Mouse (Mus musculus) forebrain, embryonic 13.5 days (tissue): ENCODE measurements around the gene Vangl1. TPM values are rescaled to one million over a fixed set of nuclear protein-coding genes. Genes with fewer than 3 reads are reported as not detected.

Experiments
- ATAC-seq: fragments of 200-750 bp; cut with Nextera tagmentation; 2 replicates; pipeline ENCODE4 v1.8.0; 2017
- H3K27ac ChIP-seq: fragments of 300-500 bp; sonication (generic); 2 replicates; pipeline ENCODE4 v1.5.1; 2015; ENCODE audit warnings: inconsistent platforms, mild to moderate bottlenecking, moderate library complexity
- H3K27me3 ChIP-seq: fragments of 300-500 bp; sonication (generic); 2 replicates; pipeline ENCODE4 v1.6.1; 2015; ENCODE audit warnings: mild to moderate bottlenecking, inconsistent platforms
- H3K36me3 ChIP-seq: fragments of 300-500 bp; sonication (generic); 2 replicates; pipeline ENCODE4 v1.6.1; 2015; ENCODE audit warnings: mild to moderate bottlenecking, inconsistent platforms; ENCODE audit not compliant: poor library complexity, severe bottlenecking
- H3K4me1 ChIP-seq: fragments of 300-500 bp; sonication (generic); 2 replicates; pipeline ENCODE4 v1.6.1; 2015; ENCODE audit warnings: inconsistent platforms
- H3K4me2 ChIP-seq: fragments of 300-500 bp; sonication (generic); 2 replicates; pipeline ENCODE4 v1.6.1; 2015; ENCODE audit warnings: inconsistent platforms, mild to moderate bottlenecking, moderate library complexity
- H3K4me3 ChIP-seq: fragments of 300-500 bp; sonication (generic); 2 replicates; pipeline ENCODE4 v1.5.1; 2015; ENCODE audit warnings: mild to moderate bottlenecking, inconsistent platforms
- H3K9ac ChIP-seq: fragments of 300-500 bp; sonication (generic); 2 replicates; pipeline ENCODE4 v1.6.1; 2015; ENCODE audit warnings: mild to moderate bottlenecking, inconsistent platforms
- H3K9me3 ChIP-seq: fragments of 300-500 bp; sonication (generic); replicated peaks from 2 replicates; pipeline ENCODE4 v1.6.1; 2016; ENCODE audit warnings: inconsistent platforms
- WGBS: fragments of 180-500 bp; shearing (Covaris S2); methylation state at CpG from one replicate; pipeline ENCODE4 v1.1.7; 2015; 5-methylcytosine and 5-hydroxymethylcytosine counted together
- polyA plus RNA-seq: library from polyadenylated mRNA; unstranded; fragments of >200 nt; fragmentation: Nextera tagmentation; extraction: Ambion mirVana; gene quantifications from 2 replicates; pipeline ENCODE4 v1.2.1, GENCODE M21; 2015

Vangl1 gene
- polyA plus RNA-seq: 3.7 and 5.1 TPM in 2 replicates

- H3K4me2 ChIP-seq: peak within 1 kb of the TSS; percentile 97
- no peaks in the 10 kb centered on the region for H3K36me3 ChIP-seq
- under 1% methylated on average over 68 of the region's 95 CpGs for WGBS
- ATAC-seq: peak; percentile 77
- H3K27ac ChIP-seq: no peak within 1 kb of the TSS
- no peaks in the 10 kb centered on the region for H3K9me3 ChIP-seq
- peaks cover 97% of the 10 kb centered on the region for H3K27me3 ChIP-seq
- peaks cover 31% of the 10 kb centered on the region for H3K4me1 ChIP-seq
- peak within 1 kb of the TSS; percentile 73 for H3K9ac ChIP-seq
- H3K4me3 ChIP-seq: peak within 1 kb of the TSS; percentile 60
These were observed at the start of gene Vangl1 for GRCm38 (mm10) chr3:102203781-102204721. Vangl1 (minus strand) TSS chr3:102204693.

- Histone ChIP-seq H3K4me3 (no peak overlapping the region), H3K4me1 (no peaks in the 10 kb centered on the region), H3K4me2 (no peak overlapping the region), H3K9ac (no peak overlapping the region), H3K27me3 (no peaks in the 10 kb centered on the region), H3K27ac (no peak overlapping the region), H3K9me3 (no peaks in the 10 kb centered on the region), H3K36me3 (no peaks in the 10 kb centered on the region)
- no peak for ATAC-seq
- 55% methylated on average over 4 of the region's 4 CpGs for WGBS
These were observed 49.1 kb upstream of the Vangl1 start for GRCm38 (mm10) chr3:102253554-102253953.

GRCm38 (mm10) chr3:102252927-102253326 is 48.4 kb upstream of the Vangl1 start:
- H3K4me2 ChIP-seq: no peak overlapping the region
- H3K4me1 ChIP-seq: no peaks in the 10 kb centered on the region
- no peaks in the 10 kb centered on the region for H3K9me3 ChIP-seq
- no peak overlapping the region for H3K4me3 ChIP-seq
- H3K27me3 ChIP-seq: no peaks in the 10 kb centered on the region
- WGBS: 95% methylated on average over 3 of the region's 3 CpGs
- no peaks in the 10 kb centered on the region for H3K36me3 ChIP-seq
- no peak for ATAC-seq
- no peak overlapping the region for H3K27ac ChIP-seq
- no peak overlapping the region for H3K9ac ChIP-seq

GRCm38 (mm10) chr3:102250873-102251272 is 46.4 kb upstream of the Vangl1 start:
- Histone ChIP-seq H3K4me1 (no peaks in the 10 kb centered on the region), H3K9ac (no peak overlapping the region), H3K4me3 (no peak overlapping the region), H3K4me2 (no peak overlapping the region), H3K27me3 (no peaks in the 10 kb centered on the region), H3K27ac (no peak overlapping the region), H3K36me3 (no peaks in the 10 kb centered on the region), H3K9me3 (no peaks in the 10 kb centered on the region)
- 94% methylated on average over 3 of the region's 3 CpGs for WGBS
- ATAC-seq: no peak

- no peaks in the 10 kb centered on the region for H3K36me3 ChIP-seq
- no peak overlapping the region for H3K27ac ChIP-seq
- 62% methylated on average over 9 of the region's 9 CpGs for WGBS
- H3K4me1 ChIP-seq: no peaks in the 10 kb centered on the region
- no peak overlapping the region for H3K4me3 ChIP-seq
- H3K27me3 ChIP-seq: no peaks in the 10 kb centered on the region
- ATAC-seq: peak; percentile 50; the same call in 1 of the 2 replicates
- no peaks in the 10 kb centered on the region for H3K9me3 ChIP-seq
- H3K9ac ChIP-seq: no peak overlapping the region
- H3K4me2 ChIP-seq: no peak overlapping the region
These were observed 45.0 kb upstream of the Vangl1 start for GRCm38 (mm10) chr3:102249401-102249991.

GRCm38 (mm10) chr3:102244601-102245000 is 40.1 kb upstream of the Vangl1 start:
- Histone ChIP-seq H3K4me3 (no peak overlapping the region), H3K27ac (no peak overlapping the region), H3K36me3 (no peaks in the 10 kb centered on the region), H3K4me2 (no peak overlapping the region), H3K27me3 (no peaks in the 10 kb centered on the region), H3K4me1 (no peaks in the 10 kb centered on the region), H3K9me3 (no peaks in the 10 kb centered on the region), H3K9ac (no peak overlapping the region)
- ATAC-seq: no peak
- 88% methylated on average over 3 of the region's 3 CpGs for WGBS

- Histone ChIP-seq H3K9me3 (peaks cover 4% of the 10 kb centered on the region), H3K4me3 (no peak overlapping the region), H3K4me2 (no peak overlapping the region), H3K27me3 (no peaks in the 10 kb centered on the region), H3K27ac (no peak overlapping the region), H3K36me3 (no peaks in the 10 kb centered on the region), H3K9ac (no peak overlapping the region), H3K4me1 (no peaks in the 10 kb centered on the region)
- 66% methylated on average over 5 of the region's 5 CpGs for WGBS
- ATAC-seq: peak; percentile 77; the same call in 1 of the 2 replicates
These were observed 38.4 kb upstream of the Vangl1 start for GRCm38 (mm10) chr3:102242854-102243253.

- no peaks in the 10 kb centered on the region for H3K36me3 ChIP-seq
- 87% methylated on average over 9 of the region's 9 CpGs for WGBS
- no peak overlapping the region for H3K27ac ChIP-seq
- no peak overlapping the region for H3K4me3 ChIP-seq
- no peak overlapping the region for H3K9ac ChIP-seq
- H3K9me3 ChIP-seq: no peaks in the 10 kb centered on the region; the same call in 1 of the 2 replicates
- ATAC-seq: no peak
- H3K4me1 ChIP-seq: no peaks in the 10 kb centered on the region
- no peak overlapping the region for H3K4me2 ChIP-seq
- no peaks in the 10 kb centered on the region for H3K27me3 ChIP-seq
These were observed 27.1 kb upstream of the Vangl1 start for GRCm38 (mm10) chr3:102231418-102232134.

- no peak for ATAC-seq
- no peaks in the 10 kb centered on the region for H3K4me1 ChIP-seq
- H3K27me3 ChIP-seq: no peaks in the 10 kb centered on the region
- H3K4me2 ChIP-seq: no peak overlapping the region
- no peak overlapping the region for H3K27ac ChIP-seq
- 84% methylated on average over 8 of the region's 8 CpGs for WGBS
- H3K9ac ChIP-seq: no peak overlapping the region
- no peaks in the 10 kb centered on the region for H3K36me3 ChIP-seq
- H3K4me3 ChIP-seq: no peak overlapping the region
- no peaks in the 10 kb centered on the region for H3K9me3 ChIP-seq
These were observed 18.3 kb upstream of the Vangl1 start for GRCm38 (mm10) chr3:102222756-102223155.

- Histone ChIP-seq H3K4me2 (no peak overlapping the region), H3K4me1 (no peaks in the 10 kb centered on the region), H3K4me3 (no peak overlapping the region), H3K27me3 (no peaks in the 10 kb centered on the region), H3K36me3 (no peaks in the 10 kb centered on the region), H3K27ac (no peak overlapping the region), H3K9ac (no peak overlapping the region), H3K9me3 (no peaks in the 10 kb centered on the region)
- WGBS: 80% methylated on average over 2 of the region's 2 CpGs
- ATAC-seq: no peak
These were observed 13.8 kb upstream of the Vangl1 start for GRCm38 (mm10) chr3:102218301-102218700.

GRCm38 (mm10) chr3:102214736-102215135 is 10.2 kb upstream of the Vangl1 start:
- no peaks in the 10 kb centered on the region for H3K27me3 ChIP-seq
- H3K9ac ChIP-seq: no peak overlapping the region
- H3K4me2 ChIP-seq: no peak overlapping the region
- no peaks in the 10 kb centered on the region for H3K36me3 ChIP-seq
- no peaks in the 10 kb centered on the region for H3K4me1 ChIP-seq
- H3K9me3 ChIP-seq: peaks cover 4% of the 10 kb centered on the region; the same call in 1 of the 2 replicates
- 95% methylated on average over 4 of the region's 4 CpGs for WGBS
- ATAC-seq: no peak
- no peak overlapping the region for H3K4me3 ChIP-seq
- no peak overlapping the region for H3K27ac ChIP-seq

- Histone ChIP-seq H3K4me2 (no peak overlapping the region), H3K36me3 (no peaks in the 10 kb centered on the region)
- WGBS: 61% methylated on average over 4 of the region's 4 CpGs
These were observed 9.8 kb upstream of the Vangl1 start for GRCm38 (mm10) chr3:102214299-102214698.

More at GRCm38 (mm10) chr3:102214299-102214698, 9.8 kb upstream of the Vangl1 start:
- Histone ChIP-seq H3K4me3 (no peak overlapping the region), H3K27ac (no peak overlapping the region), H3K4me1 (no peaks in the 10 kb centered on the region), H3K9ac (no peak overlapping the region), H3K9me3 (peaks cover 4% of the 10 kb centered on the region; the same call in 1 of the 2 replicates), H3K27me3 (no peaks in the 10 kb centered on the region)
- no peak for ATAC-seq
